Mouse (Mus musculus): ENCODE measurements around the gene Dgki. TPM values are rescaled to one million over a fixed set of nuclear protein-coding genes. Genes with fewer than 3 reads are reported as not detected.
A peak's percentile ranks its signal among the peaks of the same experiment; 100 is the strongest.

The Dgki gene
- polyA plus RNA-seq, 1 experiment from 2014 or later, result 7.1 TPM

DNA sequence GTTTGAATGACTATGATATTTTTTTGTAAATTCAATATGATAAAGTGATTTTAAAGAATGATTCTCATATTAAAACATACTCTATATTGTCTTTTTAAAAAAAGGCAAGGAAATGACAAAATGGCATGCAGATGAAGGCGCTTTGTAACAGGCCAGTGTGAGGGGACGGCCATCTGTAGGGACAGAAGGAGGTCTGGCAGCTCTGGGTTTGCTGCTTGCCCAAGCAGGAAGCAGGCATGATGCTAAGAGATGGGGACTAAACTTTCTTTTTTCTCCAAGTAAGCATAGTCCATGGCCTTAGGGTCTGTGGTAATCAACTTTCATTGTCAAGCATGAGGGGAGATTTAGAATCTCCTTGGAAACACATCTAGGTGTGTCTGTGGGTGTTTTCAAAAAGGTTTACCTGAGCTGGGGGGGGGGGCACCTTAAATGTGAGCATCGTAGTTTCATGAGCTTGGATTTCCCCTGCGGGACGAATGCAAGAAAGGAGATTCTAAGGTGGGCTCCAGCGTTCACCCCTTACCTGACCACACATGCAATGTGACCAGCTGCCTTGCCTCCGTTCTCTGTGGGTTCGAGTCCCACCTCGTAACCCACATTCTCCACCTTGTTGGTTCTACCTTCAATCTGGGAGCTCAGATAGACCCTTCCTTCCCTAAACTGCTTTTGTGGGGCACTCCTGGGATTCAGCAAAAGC lies 26.1 kb upstream of the Dgki start:
- 92% methylated on average over 9 of the region's 9 CpGs for WGBS
- Histone ChIP-seq H3K27ac (replicated peaks) (peak overlapping the region; percentile 51; the same call in 1 of the 2 replicates), H3K4me1 (peaks cover 44% of the 10 kb centered on the region), H3K9ac (replicated peaks) (no peak overlapping the region), H3K9me3 (replicated peaks) (no peaks in the 10 kb centered on the region), H3K4me3 (replicated peaks) (no peak overlapping the region), H3K36me3 (no peaks in the 10 kb centered on the region), H3K4me2 (no peak overlapping the region), H3K27me3 (replicated peaks) (no peaks in the 10 kb centered on the region)
- ATAC-seq (ENCODE audit: low FRiP score), result no peak

DNA sequence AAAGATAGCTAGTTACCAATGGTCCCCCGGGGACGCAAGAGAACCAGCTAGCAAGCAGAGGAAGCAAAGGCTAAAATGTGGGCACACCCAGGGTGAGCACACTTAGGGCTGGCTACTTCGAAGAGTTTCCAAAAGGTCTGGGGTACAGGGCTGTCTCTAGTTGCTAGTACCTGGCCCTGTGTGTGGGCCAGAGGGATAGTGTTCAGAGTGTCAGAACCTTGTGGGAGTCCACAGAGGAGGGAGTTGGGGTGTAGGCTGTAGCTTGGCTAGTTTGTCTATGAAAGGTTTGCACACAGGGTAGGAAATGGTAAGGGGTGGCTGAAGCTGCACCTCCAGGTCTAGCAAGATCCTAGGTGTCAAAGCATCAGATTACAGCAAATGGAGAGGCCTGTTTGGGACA lies 25.1 kb upstream of the Dgki start:
- H3K27ac ChIP-seq (replicated peaks), result no peak overlapping the region
- no peaks in the 10 kb centered on the region for H3K36me3 ChIP-seq
- no peak for ATAC-seq (ENCODE audit: low FRiP score)
- H3K4me3 ChIP-seq (replicated peaks), result no peak overlapping the region
- peaks cover 37% of the 10 kb centered on the region for H3K4me1 ChIP-seq
- H3K9me3 ChIP-seq (replicated peaks), result no peaks in the 10 kb centered on the region
- H3K27me3 ChIP-seq (replicated peaks), result no peaks in the 10 kb centered on the region
- H3K4me2 ChIP-seq, result no peak overlapping the region
- no peak overlapping the region for H3K9ac ChIP-seq (replicated peaks)
- WGBS, result 79% methylated on average over 3 of the region's 3 CpGs

GRCm38 (mm10) chr6:37322641-37323040 lies 22.7 kb upstream of the Dgki start:
- WGBS, result 94% methylated on average over 7 of the region's 7 CpGs

GRCm38 (mm10) chr6:37322088-37322487 lies 22.1 kb upstream of the Dgki start:
- 91% methylated on average over 9 of the region's 9 CpGs for WGBS
- Histone ChIP-seq H3K4me1 (peaks cover 10% of the 10 kb centered on the region), H3K27ac (replicated peaks) (no peak overlapping the region), H3K4me2 (no peak overlapping the region), H3K27me3 (replicated peaks) (no peaks in the 10 kb centered on the region), H3K9me3 (replicated peaks) (no peaks in the 10 kb centered on the region), H3K9ac (replicated peaks) (no peak overlapping the region), H3K4me3 (replicated peaks) (no peak overlapping the region), H3K36me3 (no peaks in the 10 kb centered on the region)
- ATAC-seq (ENCODE audit: low FRiP score), result no peak

More at GRCm38 (mm10) chr6:37322641-37323040, 22.7 kb upstream of the Dgki start:
- H3K36me3 ChIP-seq, result no peaks in the 10 kb centered on the region
- no peaks in the 10 kb centered on the region for H3K27me3 ChIP-seq (replicated peaks)
- peaks cover 14% of the 10 kb centered on the region for H3K4me1 ChIP-seq
- no peak overlapping the region for H3K4me2 ChIP-seq
- ATAC-seq (ENCODE audit: low FRiP score), result no peak
- H3K27ac ChIP-seq (replicated peaks), result no peak overlapping the region
- H3K9me3 ChIP-seq (replicated peaks), result no peaks in the 10 kb centered on the region
- H3K4me3 ChIP-seq (replicated peaks), result no peak overlapping the region
- no peak overlapping the region for H3K9ac ChIP-seq (replicated peaks)

DNA sequence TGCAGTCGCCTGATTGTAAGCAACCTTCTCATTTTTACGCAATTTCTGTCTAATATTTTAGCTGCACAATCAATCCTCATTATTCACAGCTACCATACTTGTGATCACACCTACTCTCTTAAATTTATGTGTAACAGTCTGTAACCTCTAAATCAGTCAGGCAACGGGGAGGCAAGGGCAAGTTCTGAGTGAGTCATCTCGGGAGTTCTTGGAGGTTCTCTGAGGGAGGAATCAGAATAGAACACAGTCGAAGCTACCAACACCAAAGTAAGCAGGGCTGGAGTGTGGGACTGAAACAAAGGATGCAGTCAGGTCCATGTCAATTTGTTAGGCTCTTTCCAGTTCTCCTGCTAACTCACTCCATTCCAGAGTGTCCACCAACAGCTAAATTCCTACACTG lies 17.9 kb upstream of the Dgki start:
- Histone ChIP-seq H3K9me3 (replicated peaks) (no peaks in the 10 kb centered on the region), H3K4me3 (replicated peaks) (no peak overlapping the region), H3K4me2 (no peak overlapping the region), H3K4me1 (no peaks in the 10 kb centered on the region), H3K27me3 (replicated peaks) (no peaks in the 10 kb centered on the region), H3K9ac (replicated peaks) (no peak overlapping the region), H3K36me3 (no peaks in the 10 kb centered on the region), H3K27ac (replicated peaks) (no peak overlapping the region)
- ATAC-seq (ENCODE audit: low FRiP score), result no peak
- WGBS, result 79% methylated on average over 5 of the region's 5 CpGs

GRCm38 (mm10) chr6:37315440-37315839 lies 15.5 kb upstream of the Dgki start:
- ATAC-seq (ENCODE audit: low FRiP score), result no peak
- Histone ChIP-seq H3K9me3 (replicated peaks) (no peaks in the 10 kb centered on the region), H3K27me3 (replicated peaks) (no peaks in the 10 kb centered on the region)

DNA sequence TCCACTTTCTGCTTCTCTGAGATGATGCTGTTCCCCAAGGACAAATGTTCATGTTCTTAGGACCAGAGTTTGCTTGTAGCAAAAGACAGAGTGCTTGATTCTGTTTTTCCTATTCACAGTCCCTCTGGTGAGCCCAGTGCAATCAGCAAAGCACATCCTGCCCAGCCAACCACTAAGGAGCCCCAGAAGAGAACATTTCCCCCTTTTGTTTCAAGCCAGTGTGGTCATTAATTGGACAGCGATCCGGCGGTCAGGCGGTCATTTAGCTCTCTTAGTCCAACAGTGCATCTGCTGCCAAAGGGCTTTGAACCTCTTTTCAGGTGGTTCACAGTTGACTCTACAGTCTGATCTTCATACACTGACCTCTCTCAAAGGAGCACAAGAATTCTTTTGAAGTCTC lies 10.6 kb upstream of the Dgki start:
- no peak for ATAC-seq (ENCODE audit: low FRiP score)
- WGBS, result 94% methylated on average over 4 of the region's 4 CpGs
- H3K9ac ChIP-seq (replicated peaks), result no peak overlapping the region

More at GRCm38 (mm10) chr6:37315440-37315839, 15.5 kb upstream of the Dgki start:
- no peak overlapping the region for H3K27ac ChIP-seq (replicated peaks)
- H3K9ac ChIP-seq (replicated peaks), result no peak overlapping the region
- H3K4me2 ChIP-seq, result no peak overlapping the region
- H3K4me1 ChIP-seq, result no peaks in the 10 kb centered on the region
- H3K4me3 ChIP-seq (replicated peaks), result no peak overlapping the region
- no peaks in the 10 kb centered on the region for H3K36me3 ChIP-seq

DNA sequence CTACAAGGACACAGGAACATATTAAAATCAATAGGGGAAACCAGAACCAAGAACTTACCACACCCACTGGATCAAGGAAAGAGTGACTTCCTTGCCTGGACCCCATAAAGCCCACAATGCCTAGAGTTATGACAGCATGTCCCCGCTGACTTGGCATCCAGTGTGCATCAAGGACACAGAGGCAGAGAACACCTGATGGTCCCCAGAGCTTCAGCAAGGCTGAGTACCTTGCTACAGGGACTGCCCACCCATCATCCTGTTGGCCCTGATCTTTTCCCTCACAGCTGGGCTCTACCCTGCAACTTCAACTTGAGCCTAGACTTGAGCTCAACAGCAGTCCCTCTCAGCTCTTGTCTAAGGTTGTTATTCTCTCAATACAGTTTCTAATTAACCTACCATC lies 6.6 kb upstream of the Dgki start:
- Histone ChIP-seq H3K27me3 (replicated peaks) (0 out of 2 replicates have a peak, but pooled peaks cover 2% of the 10 kb centered on the region), H3K4me2 (no peak overlapping the region), H3K27ac (replicated peaks) (no peak overlapping the region), H3K9ac (replicated peaks) (no peak overlapping the region), H3K4me1 (no peaks in the 10 kb centered on the region), H3K9me3 (replicated peaks) (no peaks in the 10 kb centered on the region), H3K36me3 (no peaks in the 10 kb centered on the region), H3K4me3 (replicated peaks) (no peak overlapping the region)
- no peak for ATAC-seq (ENCODE audit: low FRiP score)
- WGBS, result 86% methylated on average over 1 of the region's 1 CpGs

More for the DNA sequence above, 10.6 kb upstream of the Dgki start:
- H3K9me3 ChIP-seq (replicated peaks), result no peaks in the 10 kb centered on the region
- H3K4me2 ChIP-seq, result no peak overlapping the region
- no peaks in the 10 kb centered on the region for H3K36me3 ChIP-seq
- no peak overlapping the region for H3K27ac ChIP-seq (replicated peaks)
- no peak overlapping the region for H3K4me3 ChIP-seq (replicated peaks)
- no peaks in the 10 kb centered on the region for H3K27me3 ChIP-seq (replicated peaks)
- H3K4me1 ChIP-seq, result no peaks in the 10 kb centered on the region

DNA sequence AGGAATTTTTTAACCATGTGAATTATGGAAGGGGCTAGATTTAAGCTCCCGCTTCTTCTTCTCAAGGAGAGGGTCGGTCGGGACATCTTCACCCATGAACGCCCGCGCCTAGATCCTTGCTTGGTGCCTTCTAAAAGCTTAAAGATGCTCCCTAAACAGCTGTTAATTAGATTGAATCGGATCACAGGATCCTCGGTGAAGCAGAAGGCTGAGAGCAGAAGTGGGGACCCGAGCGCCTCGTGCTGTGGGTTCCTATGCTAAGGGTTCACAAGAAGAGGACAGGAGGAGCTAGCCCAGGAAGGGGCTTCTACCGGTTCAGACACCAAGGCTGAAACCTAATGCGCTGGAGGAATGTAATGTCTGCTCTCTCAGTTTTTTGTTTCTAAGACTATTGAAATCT lies 508 bp upstream of the Dgki start:
- Histone ChIP-seq H3K4me3 (replicated peaks) (peak overlapping the region; percentile 83), H3K4me1 (peaks cover 32% of the 10 kb centered on the region), H3K27ac (replicated peaks) (peak overlapping the region; percentile 88), H3K4me2 (peak overlapping the region; percentile 69), H3K9me3 (replicated peaks) (no peaks in the 10 kb centered on the region), H3K9ac (replicated peaks) (peak overlapping the region; percentile 90), H3K36me3 (no peaks in the 10 kb centered on the region), H3K27me3 (replicated peaks) (0 out of 2 replicates have a peak, but pooled peaks cover 2% of the 10 kb centered on the region)
- 9% methylated on average over 13 of the region's 13 CpGs for whole genome bisulfite sequencing
- peak; percentile 13; the same call in 1 of the 2 replicates for ATAC-seq (ENCODE audit: low FRiP score)

DNA sequence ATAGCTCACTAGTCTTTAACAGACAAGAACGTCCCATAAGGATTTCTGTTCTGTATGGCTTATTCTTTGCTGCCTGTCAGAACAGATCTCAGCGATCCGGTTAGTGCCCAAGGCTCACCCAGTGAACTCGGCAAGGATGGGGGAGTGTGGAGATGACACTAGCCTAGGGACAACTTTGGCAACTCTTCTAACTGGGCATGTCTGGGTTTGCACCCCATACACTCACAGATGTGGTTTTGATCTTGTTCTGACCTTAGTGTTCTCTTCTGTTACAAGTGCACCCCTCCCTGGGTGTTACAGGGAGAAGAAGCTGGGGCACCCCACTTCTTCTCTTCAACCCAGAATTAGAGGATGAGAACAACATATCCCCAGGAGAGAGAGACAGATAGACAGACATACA lies 1.0 kb downstream of the Dgki start:
- Histone ChIP-seq H3K27me3 (replicated peaks) (0 out of 2 replicates have a peak, but pooled peaks cover 2% of the 10 kb centered on the region), H3K4me2 (peak overlapping the region; percentile 69), H3K9ac (replicated peaks) (peak overlapping the region; percentile 90), H3K4me3 (replicated peaks) (peak overlapping the region; percentile 83), H3K4me1 (peaks cover 32% of the 10 kb centered on the region), H3K36me3 (no peaks in the 10 kb centered on the region), H3K27ac (replicated peaks) (no peak overlapping the region), H3K9me3 (replicated peaks) (no peaks in the 10 kb centered on the region)
- no peak for ATAC-seq (ENCODE audit: low FRiP score)
- 31% methylated on average over 4 of the region's 4 CpGs for WGBS

GRCm38 (mm10) chr6:37297744-37298482 lies 2.1 kb downstream of the Dgki start:
- no peaks in the 10 kb centered on the region for H3K9me3 ChIP-seq (replicated peaks)
- peak overlapping the region; percentile 83 for H3K4me3 ChIP-seq (replicated peaks)
- peak overlapping the region; percentile 29; the same call in 1 of the 2 replicates for H3K9ac ChIP-seq (replicated peaks)
- ATAC-seq (ENCODE audit: low FRiP score), result no peak
- peaks cover 37% of the 10 kb centered on the region for H3K4me1 ChIP-seq
- WGBS, result 27% methylated on average over 8 of the region's 8 CpGs
- peak overlapping the region; percentile 49 for H3K27ac ChIP-seq (replicated peaks)
- 0 out of 2 replicates have a peak, but pooled peaks cover 2% of the 10 kb centered on the region for H3K27me3 ChIP-seq (replicated peaks)
- H3K36me3 ChIP-seq, result no peaks in the 10 kb centered on the region
- peak overlapping the region; percentile 69 for H3K4me2 ChIP-seq

GRCm38 (mm10) chr6:37292068-37292467 lies 7.9 kb downstream of the Dgki start:
- Histone ChIP-seq H3K4me3 (replicated peaks) (no peak overlapping the region), H3K9ac (replicated peaks) (no peak overlapping the region), H3K4me2 (no peak overlapping the region), H3K27me3 (replicated peaks) (no peaks in the 10 kb centered on the region), H3K9me3 (replicated peaks) (no peaks in the 10 kb centered on the region), H3K27ac (replicated peaks) (no peak overlapping the region), H3K36me3 (0 out of 2 replicates have a peak, but pooled peaks cover 3% of the 10 kb centered on the region), H3K4me1 (peaks cover 18% of the 10 kb centered on the region)
- WGBS, result 90% methylated on average over 2 of the region's 2 CpGs
- ATAC-seq (ENCODE audit: low FRiP score), result no peak

Measured in neural tube, embryonic 15.5 days (tissue).